Mouse (Mus musculus) 416B (cell line): Measurements from ENCODE around the gene Mfap5.
"Not testable (repeated sequence)": the region's sequence is repeated elsewhere in the genome, so short reads cannot be mapped to it uniquely, and the experiment has no call there.

Experiments
- DNase-seq: peaks from one replicate; pipeline ENCODE4 v3.0.0; 2011; ENCODE audit warnings: low read depth

Gene Mfap5

DNA sequence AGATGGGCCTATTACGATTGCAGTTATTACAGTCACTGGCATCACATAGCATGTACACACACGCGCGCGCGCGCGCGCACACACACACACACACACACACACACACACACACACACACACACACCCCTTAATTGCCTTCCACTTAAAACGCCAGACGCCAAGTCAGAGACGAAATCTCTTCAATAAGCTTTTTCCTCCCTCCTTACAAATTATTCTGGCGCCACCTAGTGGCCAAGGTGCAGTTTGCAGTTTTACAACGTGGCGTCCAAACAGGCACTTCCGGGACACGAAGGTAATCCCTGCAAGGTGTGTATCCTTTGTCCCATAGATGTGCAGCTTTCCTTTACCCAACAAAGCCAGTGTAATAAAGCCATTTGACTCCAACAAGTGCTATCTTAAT, 54.8 kb downstream of the Mfap5 start:
- peak; percentile 76 for DNase-seq

DNA sequence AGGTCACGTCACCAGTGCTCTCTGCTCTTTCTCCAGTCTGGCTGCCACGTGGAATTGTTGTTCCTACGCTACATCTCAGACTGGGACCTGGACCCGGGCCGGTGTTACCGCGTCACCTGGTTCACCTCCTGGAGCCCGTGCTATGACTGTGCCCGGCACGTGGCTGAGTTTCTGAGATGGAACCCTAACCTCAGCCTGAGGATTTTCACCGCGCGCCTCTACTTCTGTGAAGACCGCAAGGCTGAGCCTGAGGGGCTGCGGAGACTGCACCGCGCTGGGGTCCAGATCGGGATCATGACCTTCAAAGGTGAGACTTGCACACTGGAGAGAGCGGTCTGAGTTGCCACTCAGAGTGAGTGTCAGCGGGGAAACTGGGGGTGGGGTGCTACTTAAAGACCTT, 55.4 kb downstream of the Mfap5 start:
- DNase-seq = no peak

- DNase-seq = peak; percentile 68
Measured at GRCm38 (mm10) chr6:122562463-122562862, 56.8 kb downstream of the Mfap5 start.

DNA sequence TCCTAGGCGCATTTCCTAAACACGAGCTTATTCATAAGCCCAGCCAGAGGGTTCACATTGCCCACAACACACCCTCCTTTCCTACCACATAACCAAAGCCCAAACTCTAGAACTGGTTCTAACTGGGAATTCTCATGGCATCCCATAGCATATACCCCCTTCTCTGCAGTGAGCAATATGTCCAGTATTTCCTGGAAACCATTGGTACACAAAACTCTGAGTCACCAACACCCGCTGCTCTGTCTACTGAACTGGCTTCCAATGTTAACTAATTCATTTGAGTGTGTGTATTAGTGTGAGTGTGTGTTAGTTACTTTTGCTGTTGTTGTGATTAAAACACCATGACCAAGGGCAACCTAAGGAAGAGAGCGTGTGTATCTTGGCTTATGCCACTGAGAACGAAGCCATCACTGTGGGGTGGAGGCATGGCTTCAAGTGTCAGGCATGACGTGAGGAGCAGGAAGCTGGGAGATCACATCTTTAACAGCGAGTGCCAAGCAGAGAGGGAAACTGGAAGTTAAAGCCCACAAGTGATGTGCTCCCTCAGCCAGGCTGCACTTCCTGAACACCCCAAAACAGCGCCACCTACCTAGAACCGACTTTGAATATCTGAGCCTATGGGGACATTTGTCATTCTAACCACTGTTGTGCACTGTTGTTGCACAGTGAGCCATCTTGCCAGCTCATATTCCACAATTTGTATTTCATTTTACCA, 59.6 kb downstream of the Mfap5 start:
- peak; percentile 11 for DNase-seq

DNA sequence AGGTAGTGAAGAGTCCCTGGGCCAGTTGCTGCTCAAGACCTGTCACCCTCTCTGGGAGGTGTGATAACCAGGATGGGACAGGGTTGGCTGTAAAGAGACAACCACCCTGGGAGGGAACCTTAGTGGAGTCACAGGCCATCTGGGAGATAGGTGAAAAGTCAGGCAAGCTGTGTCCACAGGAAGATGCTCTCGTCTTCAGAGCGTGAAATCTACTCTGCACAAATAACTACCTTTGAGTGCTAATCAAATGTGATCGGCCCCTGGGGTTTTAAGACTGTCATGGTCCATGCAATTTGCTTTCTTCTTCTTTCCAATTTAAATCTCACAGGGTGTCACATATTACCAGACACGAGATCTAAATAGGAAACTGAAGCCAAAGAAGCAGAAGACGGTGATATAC, 63.5 kb downstream of the Mfap5 start:
- no peak for DNase-seq

GRCm38 (mm10) chr6:122569762-122570161, 64.1 kb downstream of the Mfap5 start:
- DNase-seq = no peak

DNA sequence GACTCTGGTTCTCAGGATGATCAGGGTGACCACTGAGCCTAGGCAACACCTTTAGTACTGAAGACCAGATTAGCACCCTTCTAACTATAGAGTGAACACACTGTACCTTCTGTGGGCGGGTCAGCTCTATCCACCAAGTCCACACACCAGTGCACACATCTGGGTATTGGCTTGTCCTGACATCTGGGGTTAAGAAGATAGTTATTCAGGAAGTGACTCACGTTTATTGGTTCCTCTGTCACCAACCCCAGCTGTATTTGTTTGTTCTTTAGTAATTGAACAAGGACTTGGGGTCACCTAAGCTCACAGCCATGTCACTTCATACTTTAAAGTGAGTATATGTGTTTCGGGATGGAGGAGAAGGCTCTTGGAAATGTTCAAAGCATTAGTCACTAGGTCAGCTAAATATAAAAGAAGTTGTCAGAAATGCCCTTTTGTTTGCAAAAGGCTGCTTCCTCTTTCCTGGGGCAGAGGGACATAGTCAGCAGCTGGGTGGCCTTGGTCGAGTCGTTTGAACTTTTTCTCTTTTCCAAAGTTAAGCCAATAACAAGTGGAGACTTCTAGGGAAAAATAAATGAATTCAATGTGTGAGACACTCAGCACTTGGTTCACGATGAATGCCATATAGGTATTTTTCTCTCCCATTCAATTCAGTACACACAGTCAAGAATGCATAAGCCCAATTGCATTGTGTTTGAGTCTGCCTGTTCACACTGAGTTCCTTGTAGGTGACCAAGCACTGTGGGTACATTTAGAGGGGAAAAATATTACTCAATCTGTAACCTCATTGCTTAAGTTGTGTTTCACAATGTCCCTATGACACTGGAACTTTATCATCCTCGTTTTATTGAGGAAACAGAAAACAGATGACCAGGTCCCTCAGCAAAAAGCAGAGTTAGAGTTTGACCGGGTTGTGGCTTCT, 65.3 kb downstream of the Mfap5 start:
- DNase-seq = peak; percentile 90

DNA sequence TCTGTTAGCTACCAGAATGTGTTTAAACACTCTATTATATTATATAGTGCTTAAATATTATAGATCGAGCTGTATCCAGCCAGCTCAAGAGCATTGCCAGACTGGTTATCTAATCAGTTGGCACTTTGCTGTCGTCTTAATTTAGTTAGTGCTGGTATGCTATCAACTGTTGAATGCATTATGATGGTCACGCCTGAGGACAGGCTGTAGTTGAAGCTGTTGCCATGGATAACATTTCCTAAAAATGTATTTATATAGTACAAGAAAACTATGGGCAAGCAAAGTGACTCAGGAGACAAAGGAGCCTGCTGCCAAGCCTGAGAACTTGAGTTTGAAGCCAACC, 65.9 kb downstream of the Mfap5 start:
- DNase-seq = no peak

- DNase-seq = not testable (repeated sequence)
Measured at GRCm38 (mm10) chr6:122575037-122575436, 69.4 kb downstream of the Mfap5 start.

- DNase-seq = no peak
Measured at GRCm38 (mm10) chr6:122577030-122577429, 71.4 kb downstream of the Mfap5 start.
